Mouse (Mus musculus): ENCODE measurements around the gene Cnih2. TPM values are rescaled to one million over a fixed set of nuclear protein-coding genes. Genes with fewer than 3 reads are reported as not detected.

The Cnih2 gene
- polyA plus RNA-seq, 1 experiment from 2014 or later: 33.2 TPM

DNA sequence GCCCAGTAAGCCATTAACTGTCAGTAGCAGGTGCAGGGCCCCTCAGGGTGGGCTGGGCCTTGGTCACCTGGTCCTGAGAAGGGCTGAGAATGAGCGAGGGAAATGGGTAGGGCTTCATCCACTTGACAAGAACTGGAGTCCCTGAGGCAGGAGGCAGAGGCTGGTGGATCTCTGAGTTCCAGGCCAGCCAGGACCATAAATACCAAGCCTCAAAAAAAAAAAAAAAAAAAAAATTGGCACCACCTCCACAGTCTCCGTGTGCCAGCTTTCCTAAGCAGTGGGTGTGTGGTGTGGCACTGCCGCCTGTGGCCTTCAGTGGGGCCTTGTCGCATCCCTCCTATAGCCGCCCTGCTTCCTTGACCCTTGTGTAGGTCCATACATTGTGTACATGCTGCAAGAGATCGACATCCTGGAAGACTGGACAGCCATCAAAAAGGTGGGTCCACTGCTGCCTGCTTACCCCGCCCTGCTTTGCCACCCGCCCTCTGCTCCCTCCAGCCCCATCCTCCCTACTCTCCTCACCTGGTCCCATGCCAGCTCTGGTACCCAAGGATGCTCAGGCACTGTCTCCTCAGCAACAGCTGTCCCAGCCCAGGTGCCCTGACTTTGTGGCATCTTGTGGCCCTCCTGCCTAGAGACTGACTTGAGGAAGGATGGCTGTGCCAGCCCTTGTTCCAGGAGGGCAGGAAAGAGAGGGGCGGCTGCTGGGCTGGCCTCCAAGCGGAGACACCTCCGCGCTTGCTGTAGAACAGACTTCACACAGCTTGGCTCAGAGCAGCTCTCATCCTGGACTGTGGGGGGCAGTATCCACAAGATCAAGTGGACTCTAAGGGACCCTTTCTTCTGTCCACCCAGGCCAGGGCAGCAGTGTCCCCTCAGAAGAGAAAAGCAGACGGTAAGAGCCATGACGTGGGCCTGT lies 49.9 kb downstream of the Cnih2 start:
- H3K36me3 ChIP-seq (replicated peaks): peaks cover 63% of the 10 kb centered on the region
- peaks cover 39% of the 10 kb centered on the region for H3K4me1 ChIP-seq
- peaks cover 35% of the 10 kb centered on the region for H3K27me3 ChIP-seq (ENCODE audit: poor library complexity, severe bottlenecking)
- no peak for DNase-seq (ENCODE audit: extremely low spot score, low spot score)
- no peak overlapping the region for H3K4me3 ChIP-seq
- no peaks in the 10 kb centered on the region for H3K9me3 ChIP-seq
- H3K27ac ChIP-seq: no peak overlapping the region; the same call in 1 of the 2 replicates
- 86% methylated on average over 14 of the region's 14 CpGs for WGBS

DNA sequence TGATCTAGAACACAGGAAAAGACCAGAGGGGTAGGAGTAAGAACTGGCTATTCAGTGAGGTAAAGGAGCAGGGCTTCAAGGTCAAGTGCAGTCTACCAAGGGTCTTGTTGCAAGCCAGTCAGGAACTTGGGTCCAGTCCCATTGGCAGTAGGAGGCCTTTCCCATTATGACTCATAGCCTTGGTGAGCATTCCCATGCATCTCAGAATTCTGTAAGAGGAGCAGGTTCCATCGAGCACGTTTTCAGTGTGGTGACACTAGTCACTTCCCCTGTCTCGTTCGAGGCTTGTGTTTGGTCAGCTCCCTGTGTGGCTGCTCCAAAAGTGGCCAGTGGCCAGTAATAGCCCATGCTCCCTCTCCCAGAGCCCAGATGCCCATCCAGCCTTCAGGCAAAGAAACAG lies 52.8 kb downstream of the Cnih2 start:
- DNase-seq (ENCODE audit: extremely low spot score, low spot score): no peak
- Histone ChIP-seq H3K27me3 (ENCODE audit: poor library complexity, severe bottlenecking) (peaks cover 7% of the 10 kb centered on the region), H3K36me3 (replicated peaks) (peaks cover 71% of the 10 kb centered on the region), H3K9me3 (no peaks in the 10 kb centered on the region), H3K4me3 (no peak overlapping the region), H3K27ac (no peak overlapping the region), H3K4me1 (peaks cover 39% of the 10 kb centered on the region)
- 79% methylated on average over 4 of the region's 4 CpGs for WGBS

Other genes starting within 250 kb of the Cnih2 start
- 21.4 and 25.5 TPM in 2 replicates for gene Ctsf, start 243.4 kb downstream of the Cnih2 start, polyA plus RNA-seq (2016; fragmentation: Nextera tagmentation; extraction: Ambion mirVana)
- 2.0 and 2.2 TPM in 2 replicates for gene Actn3, start 220.6 kb downstream of the Cnih2 start, polyA plus RNA-seq (2016; fragmentation: Nextera tagmentation; extraction: Ambion mirVana)
- gene Zdhhc24, start 219.9 kb downstream of the Cnih2 start, polyA plus RNA-seq (2016; fragmentation: Nextera tagmentation; extraction: Ambion mirVana): 11.5 and 13.2 TPM in 2 replicates
- 8.7 and 9.8 TPM in 2 replicates for gene Bbs1, start 191.9 kb downstream of the Cnih2 start, polyA plus RNA-seq (2016; fragmentation: Nextera tagmentation; extraction: Ambion mirVana)
- gene Dpp3, start 170.2 kb downstream of the Cnih2 start, polyA plus RNA-seq (2016; fragmentation: Nextera tagmentation; extraction: Ambion mirVana): 193 and 199 TPM in 2 replicates
- 1.4 and 1.7 TPM in 2 replicates for gene Peli3, start 155.4 kb downstream of the Cnih2 start, polyA plus RNA-seq (2016; fragmentation: Nextera tagmentation; extraction: Ambion mirVana)
- 153 and 161 TPM in 2 replicates for gene Mrpl11, start 136.4 kb downstream of the Cnih2 start, polyA plus RNA-seq (2016; fragmentation: Nextera tagmentation; extraction: Ambion mirVana)
- gene Npas4, start 108.2 kb downstream of the Cnih2 start, polyA plus RNA-seq (2016; fragmentation: Nextera tagmentation; extraction: Ambion mirVana): not detected in 2 replicates
- gene Slc29a2, start 74.7 kb downstream of the Cnih2 start, polyA plus RNA-seq (2016; fragmentation: Nextera tagmentation; extraction: Ambion mirVana): 9.3 and 10.1 TPM in 2 replicates
- 36.2 and 38.4 TPM in 2 replicates for gene B4gat1, start 59.7 kb downstream of the Cnih2 start, polyA plus RNA-seq (2016; fragmentation: Nextera tagmentation; extraction: Ambion mirVana)
- 2.8 and 3.6 TPM in 2 replicates for gene AC124502.3, start 59.6 kb downstream of the Cnih2 start, polyA plus RNA-seq (2016; fragmentation: Nextera tagmentation; extraction: Ambion mirVana)
- gene Brms1, start 57.2 kb downstream of the Cnih2 start, polyA plus RNA-seq (2016; fragmentation: Nextera tagmentation; extraction: Ambion mirVana): 83.0 and 84.2 TPM in 2 replicates
- 2.7 and 3.7 TPM in 2 replicates for gene Rin1, start 48.0 kb downstream of the Cnih2 start, polyA plus RNA-seq (2016; fragmentation: Nextera tagmentation; extraction: Ambion mirVana)
- gene Cd248, start 30.4 kb downstream of the Cnih2 start, polyA plus RNA-seq (2016; fragmentation: Nextera tagmentation; extraction: Ambion mirVana): 15.9 and 17.6 TPM in 2 replicates
- 0.47 and 1.7 TPM in 2 replicates for gene Tmem151a, start 13.0 kb downstream of the Cnih2 start, polyA plus RNA-seq (2016; fragmentation: Nextera tagmentation; extraction: Ambion mirVana)
- gene Yif1a, start 10.0 kb downstream of the Cnih2 start, polyA plus RNA-seq (2016; fragmentation: Nextera tagmentation; extraction: Ambion mirVana): 67.1 and 74.2 TPM in 2 replicates
- 253 and 255 TPM in 2 replicates for gene Rab1b, start 8.6 kb upstream of the Cnih2 start, polyA plus RNA-seq (2016; fragmentation: Nextera tagmentation; extraction: Ambion mirVana)
- 26.4 and 27.5 TPM in 2 replicates for gene Klc2, start 20.0 kb upstream of the Cnih2 start, polyA plus RNA-seq (2016; fragmentation: Nextera tagmentation; extraction: Ambion mirVana)
- gene Pacs1, start 174.6 kb upstream of the Cnih2 start, polyA plus RNA-seq (2016; fragmentation: Nextera tagmentation; extraction: Ambion mirVana): 21.3 and 22.7 TPM in 2 replicates
- gene Sf3b2, start 196.9 kb upstream of the Cnih2 start, polyA plus RNA-seq (2016; fragmentation: Nextera tagmentation; extraction: Ambion mirVana): 458 and 482 TPM in 2 replicates
- gene Gal3st3, start 199.8 kb upstream of the Cnih2 start, polyA plus RNA-seq (2016; fragmentation: Nextera tagmentation; extraction: Ambion mirVana): 10.3 and 12.1 TPM in 2 replicates
- not detected in 2 replicates for gene Catsper1, start 237.2 kb upstream of the Cnih2 start, polyA plus RNA-seq (2016; fragmentation: Nextera tagmentation; extraction: Ambion mirVana)